Mouse (Mus musculus) induced T-regulatory cell, adult 2 months (primary cell): ENCODE results near the gene Ms4a7.
"Not testable (repeated sequence)": the region's sequence is repeated elsewhere in the genome, so short reads cannot be mapped to it uniquely, and the experiment has no call there.

ENCODE experiments used
- DNase-seq: peaks from one replicate; pipeline ENCODE4 v3.0.0-alpha.2; 2012; ENCODE audit warnings: low read depth

Gene Ms4a7

GRCm38 (mm10) chr19:11335932-11336331 is at the start of gene Ms4a7:
Gene Ms4a7 (minus strand): TSS chr19:11336146.
- no peak for DNase-seq

- no peak for DNase-seq
These were observed 40.5 kb upstream of the Ms4a7 start for GRCm38 (mm10) chr19:11376399-11376798.

- no peak for DNase-seq
These were observed 39.3 kb upstream of the Ms4a7 start, which contains the start of gene Ms4a4a for GRCm38 (mm10) chr19:11375273-11375672. Gene Ms4a4a (plus strand): TSS chr19:11375523.

GRCm38 (mm10) chr19:11371181-11371580 is 35.2 kb upstream of the Ms4a7 start:
- DNase-seq = peak; percentile 44

GRCm38 (mm10) chr19:11368310-11368709 is 32.4 kb upstream of the Ms4a7 start:
- DNase-seq = no peak

GRCm38 (mm10) chr19:11362002-11362401 is 26.1 kb upstream of the Ms4a7 start:
- peak; percentile 88 for DNase-seq

GRCm38 (mm10) chr19:11360106-11360505 is 24.2 kb upstream of the Ms4a7 start:
- DNase-seq = peak; percentile 76

- DNase-seq = peak; percentile 90
These were observed 19.8 kb upstream of the Ms4a7 start for GRCm38 (mm10) chr19:11355730-11356129.

- peak; percentile 74 for DNase-seq
These were observed 15.9 kb upstream of the Ms4a7 start for GRCm38 (mm10) chr19:11351878-11352277.

GRCm38 (mm10) chr19:11349698-11350481 is 13.9 kb upstream of the Ms4a7 start:
- DNase-seq = peak; percentile 22

GRCm38 (mm10) chr19:11343992-11344391 is 8.0 kb upstream of the Ms4a7 start:
- DNase-seq = no peak

GRCm38 (mm10) chr19:11343147-11343546 is 7.2 kb upstream of the Ms4a7 start:
- no peak for DNase-seq

GRCm38 (mm10) chr19:11321123-11321522 is 14.8 kb downstream of the Ms4a7 start:
- DNase-seq = no peak

- no peak for DNase-seq
These were observed 19.2 kb downstream of the Ms4a7 start for GRCm38 (mm10) chr19:11316786-11317185.

GRCm38 (mm10) chr19:11314354-11314753 is 21.6 kb downstream of the Ms4a7 start, which contains the start of gene Ms4a14:
Gene Ms4a14 (minus strand): TSS chr19:11314454.
- DNase-seq = no peak

GRCm38 (mm10) chr19:11308888-11309287 is 27.1 kb downstream of the Ms4a7 start:
- no peak for DNase-seq

- not testable (repeated sequence) for DNase-seq
These were observed 36.4 kb downstream of the Ms4a7 start for GRCm38 (mm10) chr19:11299529-11299928.

- no peak for DNase-seq
These were observed 37.0 kb downstream of the Ms4a7 start for GRCm38 (mm10) chr19:11298939-11299338.

- not testable (repeated sequence) for DNase-seq
These were observed 42.3 kb downstream of the Ms4a7 start for GRCm38 (mm10) chr19:11293616-11294015.

- peak; percentile 45 for DNase-seq
These were observed 43.0 kb downstream of the Ms4a7 start for GRCm38 (mm10) chr19:11292990-11293389.

GRCm38 (mm10) chr19:11283773-11284172 is 52.2 kb downstream of the Ms4a7 start, which contains the start of gene Ms4a5:
Gene Ms4a5 (minus strand): TSS chr19:11283873.
- no peak for DNase-seq

GRCm38 (mm10) chr19:11280223-11280622 is 55.7 kb downstream of the Ms4a7 start:
- no peak for DNase-seq

GRCm38 (mm10) chr19:11276431-11276830 is 59.5 kb downstream of the Ms4a7 start:
- DNase-seq = no peak
